Comparison of ENCODE assay signal across 15 mouse cellular contexts in genomic region chr13:40712526-40712832, GRCm38 (mm10). TPM values are rescaled to one million over a fixed set of nuclear protein-coding genes. Genes with fewer than 3 reads are reported as not detected.
"Had no signal": no experiment of that assay in that cellular context is flagged by ENCODE, and none has a peak within 500 bp of the region (broad histone marks: within the 10 kb centered on the region; RNA-seq: fewer than 3 reads in every experiment).

No protein-coding gene starts in this region.

- H3K4me2 ChIP-seq: limb, embryonic 13.5 days; liver, embryonic 11.5 days; liver, embryonic 15.5 days; midbrain, embryonic 13.5 days had no signal

- H3K9ac ChIP-seq: limb, embryonic 13.5 days; liver, embryonic 15.5 days; midbrain, embryonic 13.5 days had no signal

- ATAC-seq: lung, postnatal 0 days had no signal

- DNase-seq: kidney, postnatal 36 days; layer of hippocampus, adult 9-11 months; layer of hippocampus, postnatal 36 days; lung, adult 2 months; lung, postnatal 36 days; right cerebral cortex, postnatal 4 days; spleen, adult 18-20 months; thymus, adult 18-20 months; thymus, postnatal 14 days had no signal

- H3K36me3 ChIP-seq: limb, embryonic 13.5 days; liver, embryonic 15.5 days; midbrain, embryonic 13.5 days had no signal

- H3K27ac ChIP-seq: kidney, postnatal 0 days; limb, embryonic 13.5 days; liver, embryonic 15.5 days; midbrain, embryonic 13.5 days had no signal

- H3K9me3 ChIP-seq: limb, embryonic 13.5 days; liver, embryonic 15.5 days; midbrain, embryonic 13.5 days had no signal

- H3K4me3 ChIP-seq: limb, embryonic 13.5 days; liver, embryonic 15.5 days; midbrain, embryonic 13.5 days had no signal

RNA-seq across cellular contexts. Expression of gene Tfap2a, which starts 25.7 kb away (rescaled TPM):
- polyA plus RNA-seq: liver, embryonic 15.5 days had no signal
